Mouse (Mus musculus) right cerebral cortex, postnatal 10 days (tissue): ENCODE measurements around the gene Lmnb2.
A peak's percentile ranks its signal among the peaks of the same experiment; 100 is the strongest.

ENCODE experiments used
- DNase-seq, 2 experiments: peaks; one replicate each; pipeline ENCODE4 v3.0.0; 2021; ENCODE audit warnings: low spot score in 2 of 2

Lmnb2 gene

GRCm38 (mm10) chr10:80946684-80947437, 28.8 kb upstream of the Lmnb2 start:
- DNase-seq = no peak

GRCm38 (mm10) chr10:80944231-80944630, 26.2 kb upstream of the Lmnb2 start:
- no peak for DNase-seq

DNA sequence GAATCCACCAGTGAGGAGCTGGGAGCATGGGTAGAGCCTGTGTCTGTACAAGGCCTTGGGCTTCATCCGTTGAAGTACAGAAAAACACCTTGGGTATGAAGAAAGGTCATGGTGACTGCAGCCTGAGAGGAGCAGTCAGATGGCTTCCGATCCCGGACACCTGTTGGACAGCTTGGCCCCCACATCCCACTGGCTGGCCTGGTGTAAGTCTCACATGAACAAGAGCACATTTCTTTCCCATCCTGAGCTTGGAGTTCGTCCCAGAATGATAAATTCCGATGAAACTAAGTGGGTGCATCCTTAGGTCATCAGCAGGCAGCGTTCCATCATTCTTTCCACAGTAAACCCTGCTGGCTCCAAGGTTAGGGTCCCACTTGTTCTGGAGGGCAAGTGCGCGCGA, 25.7 kb upstream of the Lmnb2 start:
- DNase-seq = no peak

DNA sequence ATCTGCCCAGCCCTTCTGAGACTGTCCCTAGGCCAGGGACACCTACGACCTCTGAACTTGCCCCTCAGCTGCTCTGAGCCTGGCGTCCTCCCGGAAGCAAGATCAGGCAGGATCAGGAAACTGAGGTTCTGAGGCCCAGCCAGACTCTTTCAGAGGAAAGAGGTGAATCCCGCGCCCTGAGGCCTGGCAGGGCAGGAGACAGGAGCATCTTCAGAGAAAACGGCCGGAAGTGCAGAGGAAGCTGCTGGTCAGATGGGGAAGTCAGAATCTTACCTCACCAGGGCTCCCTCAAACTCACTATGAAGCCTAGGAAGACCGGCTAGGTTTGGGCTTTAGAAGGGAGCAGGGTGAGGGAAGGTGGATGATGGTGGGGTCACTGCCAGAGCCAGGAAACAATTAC, 24.9 kb upstream of the Lmnb2 start:
- DNase-seq = no peak

GRCm38 (mm10) chr10:80940988-80941347, 22.9 kb upstream of the Lmnb2 start:
- DNase-seq = no peak

DNA sequence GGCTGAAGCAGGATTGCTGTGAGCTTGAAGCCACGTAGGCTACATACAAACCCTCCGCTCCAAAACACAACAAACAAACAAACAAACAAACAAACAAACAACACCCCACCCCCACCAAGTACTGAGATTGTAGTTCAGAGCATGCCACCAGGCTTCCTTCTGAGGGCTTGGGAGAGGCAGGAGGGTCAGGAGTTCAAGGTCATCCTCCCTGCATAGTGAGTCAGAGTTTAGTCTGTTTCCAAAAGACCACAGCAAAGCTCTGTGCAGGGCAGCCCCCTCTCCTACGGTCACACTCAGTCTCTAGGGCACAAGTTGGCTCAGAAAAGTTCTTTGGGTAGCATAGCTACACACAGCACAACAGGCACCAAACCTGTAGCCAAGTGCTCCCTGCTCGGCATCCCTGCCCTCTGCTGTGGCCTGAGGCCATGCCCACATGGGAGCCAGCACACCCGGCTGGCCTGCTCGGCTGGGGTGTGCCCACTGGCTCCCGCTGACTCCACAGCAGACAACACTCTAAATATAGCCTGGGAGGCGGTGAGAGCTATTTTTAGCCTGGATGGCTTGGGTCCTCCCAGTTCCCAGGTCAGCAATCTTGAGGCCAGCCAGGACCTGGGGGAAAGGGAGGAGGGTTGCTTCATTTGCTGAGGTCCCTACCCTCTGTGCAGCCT, 22.4 kb upstream of the Lmnb2 start:
- DNase-seq = no peak

GRCm38 (mm10) chr10:80939671-80940070, 21.6 kb upstream of the Lmnb2 start:
- peak; percentile 87 to 92 for DNase-seq

DNA sequence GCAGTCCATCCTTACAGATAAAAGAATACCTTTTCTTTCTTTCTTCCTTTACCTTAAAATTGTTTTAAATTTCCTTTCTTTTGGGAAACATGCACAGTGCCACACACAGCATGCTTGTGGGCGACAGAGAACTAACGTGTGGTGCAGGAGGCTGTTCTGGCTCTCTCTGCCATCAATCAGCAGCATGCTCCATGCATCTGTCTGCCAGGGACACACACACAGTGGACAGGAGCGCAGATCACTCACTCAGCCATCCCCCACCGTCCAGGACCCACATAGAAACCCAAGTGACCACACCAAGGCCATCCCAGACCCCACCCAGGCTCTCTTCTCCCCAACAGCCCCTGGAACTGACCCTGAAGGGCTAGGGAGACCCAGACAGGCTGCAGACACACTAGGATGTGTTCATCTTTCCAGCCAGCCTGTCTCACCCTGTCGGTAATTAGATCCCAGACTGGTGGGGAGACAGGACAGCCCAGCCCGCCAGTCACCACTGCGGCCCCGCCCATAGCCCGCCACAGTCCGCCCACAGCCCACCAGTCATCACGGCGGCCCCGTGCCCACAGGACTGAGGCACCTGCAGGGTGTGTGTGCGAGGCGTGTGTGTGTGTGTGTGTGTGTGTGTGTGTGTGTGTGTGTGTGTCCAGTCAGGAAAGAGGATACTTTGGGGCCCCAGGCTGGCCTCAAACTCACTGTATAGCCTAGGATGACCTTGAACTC, 20.9 kb upstream of the Lmnb2 start:
- no peak for DNase-seq

DNA sequence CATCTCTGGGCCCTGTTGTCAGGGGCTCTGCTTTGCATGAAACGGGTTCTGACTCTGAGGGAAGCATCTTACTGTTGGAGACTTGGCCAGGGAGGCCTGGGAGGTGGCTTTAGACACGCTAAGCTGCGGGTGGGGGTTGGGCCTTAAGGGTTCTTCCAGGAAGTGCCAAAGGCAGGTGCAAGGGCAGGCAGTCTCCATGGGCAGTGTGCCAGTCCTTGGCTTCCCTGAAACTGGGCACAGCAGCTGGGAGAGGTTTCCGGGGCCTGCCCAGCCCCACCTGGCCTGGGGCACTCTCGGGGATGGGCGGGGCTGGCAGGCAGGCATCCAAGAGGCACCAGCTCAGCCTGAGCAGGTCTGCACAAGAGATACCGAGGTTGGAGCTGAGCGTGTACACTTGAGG, 19.6 kb upstream of the Lmnb2 start:
- DNase-seq = no peak

- no peak for DNase-seq
Observed at GRCm38 (mm10) chr10:80936810-80937164, 18.7 kb upstream of the Lmnb2 start.

DNA sequence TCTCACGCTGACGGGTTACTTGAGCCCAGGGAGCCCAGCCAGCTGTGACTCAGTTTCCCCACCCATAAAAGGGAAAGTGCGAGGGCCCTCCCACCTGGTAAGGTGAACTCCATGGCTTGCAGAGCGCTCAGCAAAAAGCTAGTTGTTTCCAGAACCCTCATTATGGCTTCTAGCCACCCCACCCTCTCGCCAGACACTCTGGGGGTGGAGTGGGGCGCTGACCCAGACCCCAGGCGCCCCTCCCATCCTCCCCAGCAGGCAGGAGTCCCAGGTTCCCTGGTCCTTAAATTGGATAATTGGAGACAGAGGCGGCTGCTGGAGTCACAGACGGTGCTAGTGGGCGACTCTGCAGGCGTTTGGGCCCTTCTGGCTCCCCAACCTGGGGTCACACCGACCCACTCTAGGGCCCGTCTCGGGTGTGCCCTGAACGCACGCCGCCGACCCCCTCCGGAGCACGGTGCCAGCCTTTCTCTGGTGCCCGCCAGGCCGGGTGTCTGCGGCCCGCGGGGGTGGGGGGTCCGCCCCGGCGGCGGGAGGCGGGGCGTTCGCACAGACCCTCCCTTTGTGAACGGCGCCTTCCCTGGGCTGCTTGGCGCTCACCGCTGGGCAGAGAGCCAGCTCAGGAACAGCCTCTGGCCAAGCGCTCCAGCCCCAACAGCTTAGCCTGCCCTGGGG, 18.2 kb upstream of the Lmnb2 start:
- peak; percentile 82 to 85 for DNase-seq

DNA sequence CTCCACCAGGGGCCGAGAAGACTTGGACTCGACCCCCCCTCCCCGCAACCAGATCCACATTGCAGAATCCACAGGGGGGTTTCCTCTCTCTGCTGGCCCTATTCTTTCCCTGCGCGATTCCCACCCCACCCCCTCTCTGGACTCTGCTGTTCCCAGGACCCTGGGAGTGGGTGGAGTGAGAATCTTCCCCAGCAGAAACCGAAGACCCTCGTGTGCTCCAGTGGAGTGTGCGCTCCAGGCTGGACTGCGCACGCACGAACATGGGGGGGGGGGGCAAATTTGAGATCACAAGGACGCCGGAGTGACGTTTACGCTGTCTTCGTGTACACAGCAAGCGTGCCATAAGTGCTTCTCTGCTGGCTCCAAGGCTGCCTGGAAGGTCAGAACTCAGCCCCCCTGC, 17.7 kb upstream of the Lmnb2 start:
- no peak for DNase-seq

- no peak for DNase-seq
Observed at GRCm38 (mm10) chr10:80935241-80935640, 17.2 kb upstream of the Lmnb2 start.

DNA sequence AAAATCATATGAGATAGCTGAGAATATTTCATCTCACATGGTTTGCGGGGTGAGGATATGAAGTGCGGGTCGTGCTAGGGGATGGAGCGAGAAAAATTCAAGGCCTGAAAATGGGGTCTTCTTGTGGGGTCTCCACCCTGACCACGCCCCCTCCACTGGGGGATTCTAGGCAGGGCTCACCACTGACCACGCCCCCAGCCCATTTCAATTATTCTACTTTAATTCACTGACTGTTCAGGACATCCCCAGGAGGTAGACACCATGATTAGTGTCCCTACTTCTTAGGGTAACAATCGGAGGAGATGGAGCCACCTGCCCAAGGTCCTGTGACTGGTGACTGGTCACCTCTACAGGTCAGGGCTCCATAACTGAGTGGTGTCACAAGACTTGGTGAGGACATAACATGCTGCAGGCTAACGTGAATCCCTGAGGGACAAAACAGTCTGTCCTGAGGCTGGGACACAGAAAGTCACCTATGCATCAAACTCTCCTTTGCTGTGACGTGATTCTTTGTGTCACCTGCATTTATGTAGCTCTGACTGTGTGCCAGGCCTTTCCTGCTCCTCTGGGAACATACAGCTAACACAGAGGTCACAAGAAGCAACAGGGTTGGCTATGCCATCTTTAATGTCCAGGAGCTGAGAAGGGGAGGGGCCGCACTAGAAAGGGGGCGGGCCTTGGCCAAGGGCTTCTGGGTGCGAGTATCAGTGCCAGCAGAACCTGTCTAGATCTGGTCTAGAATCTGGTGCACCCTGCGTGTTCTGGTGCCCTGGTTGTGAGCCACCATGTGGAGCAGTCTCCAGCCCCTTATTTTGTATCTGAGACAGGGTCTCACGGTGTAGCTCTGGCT, 16.3 kb upstream of the Lmnb2 start:
- no peak for DNase-seq

- no peak for DNase-seq
Observed at GRCm38 (mm10) chr10:80933421-80933979, 15.5 kb upstream of the Lmnb2 start.

GRCm38 (mm10) chr10:80932700-80933420, 14.8 kb upstream of the Lmnb2 start:
- no peak for DNase-seq

DNA sequence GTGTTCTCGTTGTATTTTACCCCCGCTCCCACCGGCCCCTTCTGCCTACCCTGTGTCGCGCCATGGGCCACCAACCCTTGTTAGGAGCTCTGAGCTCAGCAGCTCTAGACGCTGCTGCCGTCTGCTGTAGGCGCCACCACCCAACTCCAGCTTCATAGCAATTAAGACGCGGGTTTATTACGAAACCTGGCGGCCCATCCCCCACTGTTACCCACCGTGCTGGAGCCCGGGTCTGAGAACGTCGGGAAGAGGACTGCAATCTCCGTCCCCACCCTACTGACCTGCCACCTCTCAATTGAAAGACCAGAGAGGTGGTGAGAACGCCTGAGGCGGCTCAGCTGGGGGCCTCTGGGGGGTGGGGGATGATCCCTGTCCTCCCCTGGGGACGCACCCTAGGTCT, 14.2 kb upstream of the Lmnb2 start:
- peak in 1 of 2 experiments; percentile 70 for DNase-seq

DNA sequence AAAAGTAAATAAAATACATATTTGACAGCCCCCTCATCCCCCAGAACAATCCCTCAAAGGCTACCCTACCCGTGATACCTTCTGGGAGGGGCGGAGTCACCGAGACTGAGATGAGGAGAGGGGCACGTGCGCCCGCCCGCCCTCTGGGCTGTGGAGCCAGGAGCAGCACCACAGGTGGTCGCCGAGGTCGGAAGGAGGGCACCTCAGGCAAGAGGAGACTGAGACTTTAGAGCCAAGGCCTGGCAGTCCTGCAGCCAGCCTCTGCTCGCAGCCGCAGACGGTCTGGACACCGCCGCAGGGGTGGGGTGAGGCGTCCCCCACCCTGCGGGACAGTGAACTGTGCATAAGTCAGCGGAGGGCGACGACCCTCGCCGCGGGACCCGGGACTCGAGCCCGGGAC, 13.7 kb upstream of the Lmnb2 start:
- no peak for DNase-seq

DNA sequence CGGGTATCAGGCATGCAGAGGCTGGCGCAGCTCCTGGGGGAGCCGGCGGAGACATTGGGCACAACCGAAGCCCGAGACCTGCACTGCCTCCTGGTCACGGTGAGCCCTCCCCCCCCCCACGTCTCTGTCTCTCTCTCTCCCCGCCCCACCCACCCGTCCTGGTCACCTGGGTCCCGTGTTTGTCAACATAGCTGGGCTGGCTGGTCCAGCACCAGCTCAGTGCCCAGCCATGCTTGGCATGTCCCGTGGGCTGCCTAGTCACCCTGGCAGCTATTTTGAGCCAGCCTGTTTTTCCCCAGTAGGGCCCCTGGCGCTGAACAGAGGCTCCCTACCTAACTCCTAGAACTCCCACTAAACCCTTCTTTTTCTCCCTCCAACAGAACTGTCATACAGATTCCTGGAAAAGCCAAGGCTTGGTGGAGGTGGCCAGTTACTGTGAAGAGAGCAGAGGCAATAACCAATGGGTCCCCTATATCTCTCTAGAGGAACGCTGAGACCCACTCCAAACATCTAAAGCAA, 13.2 kb upstream of the Lmnb2 start:
- DNase-seq = no peak
